Mouse (Mus musculus) adrenal gland, postnatal 0 days (tissue): ENCODE results near the gene Cep78. TPM values are rescaled to one million over a fixed set of nuclear protein-coding genes. Genes with fewer than 3 reads are reported as not detected.

ENCODE experiments used
- polyA plus RNA-seq: library from polyadenylated mRNA; unstranded; fragments of >200 nt; fragmentation: Nextera tagmentation; extraction: Ambion mirVana; gene quantifications from 2 replicates; pipeline ENCODE4 v1.2.1, GENCODE M21; 2015

Cep78 gene
- polyA plus RNA-seq: 9.4 and 12.6 TPM in 2 replicates

GRCm38 (mm10) chr19:15984449-15985171 is at the start of gene Cep78:
Cep78 (minus strand) TSS chr19:15984989.

DNA sequence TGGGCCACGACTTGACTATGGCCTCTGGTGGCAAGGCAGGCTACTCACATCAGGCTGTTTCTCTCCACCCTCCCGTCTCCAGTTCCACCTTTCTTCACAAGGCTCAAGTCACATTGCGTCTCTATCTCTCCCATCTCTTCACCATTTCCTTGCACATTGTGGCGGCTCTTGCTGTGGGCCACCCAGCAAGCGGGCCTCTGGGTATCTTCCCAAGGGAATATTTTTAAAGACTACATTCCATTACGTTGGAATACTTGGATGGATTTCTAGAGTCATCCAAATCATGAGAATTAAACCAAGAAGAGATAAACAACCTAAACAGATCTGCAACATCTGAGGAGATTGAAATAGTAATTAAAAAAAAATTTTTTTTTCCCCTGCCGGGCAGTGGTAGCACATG is 37.6 kb downstream of the Cep78 start, which contains the start of gene Psat1:
Gene Psat1 (minus strand): TSS at position 101 of the 400 bp plus-strand sequence.

Other genes starting within 250 kb of the Cep78 start
- gene Psat1, start 37.7 kb downstream of the Cep78 start, polyA plus RNA-seq: 33.4 and 48.9 TPM in 2 replicates
- gene Gnaq, start 147.8 kb upstream of the Cep78 start, polyA plus RNA-seq: 24.8 and 28.2 TPM in 2 replicates